Mouse (Mus musculus) embryonic stem cell, embryonic (primary cell): ENCODE measurements at regions not wholly inside any gene's neighbourhood (a gene's known extent, or its start where the extent isn't known, plus 50 kb on each side); places are given as distances from the start of the nearest gene placed in this dataset.

ENCODE experiments used
- CTCF ChIA-PET, 4 experiments: fragments of 300-600 bp in 2 of 4; fragments of 350-600 bp in 2 of 4; sonication (Branson Sonifier 250); formaldehyde crosslinking; loops; one replicate each; lab custom pipeline; 2022; ENCODE audit warnings: inconsistent platforms in 2 of 4; lab: Charles Lee
- POLR2A ChIA-PET, 4 experiments: fragments of 300-600 bp in 2 of 4; fragments of 350-600 bp in 2 of 4; sonication (Branson Sonifier 250); formaldehyde crosslinking; loops; one replicate each; lab custom pipeline; 2022; ENCODE audit warnings: antibody characterized with exemption in 4 of 4, inconsistent platforms in 1 of 4; lab: Charles Lee

DNA sequence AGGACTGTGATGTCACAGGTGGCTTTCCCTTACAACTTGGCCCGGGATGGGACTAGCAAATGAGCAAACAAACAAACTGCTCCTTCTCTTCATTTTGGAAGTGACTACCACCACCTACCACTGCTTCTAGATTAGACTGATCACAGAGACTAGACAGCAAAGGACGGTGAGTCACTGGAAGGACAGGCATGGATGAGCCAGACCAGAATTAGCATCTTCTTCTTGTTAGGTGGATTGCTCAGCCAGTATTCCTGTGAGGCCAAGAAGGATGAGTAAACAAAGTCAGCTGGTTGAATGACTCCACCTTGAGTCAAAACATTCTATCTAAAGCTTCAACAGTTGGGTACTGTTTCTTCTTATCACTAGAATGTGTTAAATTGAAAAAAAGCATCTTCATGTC is 385.1 kb upstream of the Mon1b start:
- CTCF ChIA-PET, result no interaction called here
- POLR2A ChIA-PET, result interaction anchor here in 1 of 4 experiments (1.1 kb wide), 1 partner anchor 16 kb away, joined by 3 read pairs; no protein-coding TSS in a partner anchor

DNA sequence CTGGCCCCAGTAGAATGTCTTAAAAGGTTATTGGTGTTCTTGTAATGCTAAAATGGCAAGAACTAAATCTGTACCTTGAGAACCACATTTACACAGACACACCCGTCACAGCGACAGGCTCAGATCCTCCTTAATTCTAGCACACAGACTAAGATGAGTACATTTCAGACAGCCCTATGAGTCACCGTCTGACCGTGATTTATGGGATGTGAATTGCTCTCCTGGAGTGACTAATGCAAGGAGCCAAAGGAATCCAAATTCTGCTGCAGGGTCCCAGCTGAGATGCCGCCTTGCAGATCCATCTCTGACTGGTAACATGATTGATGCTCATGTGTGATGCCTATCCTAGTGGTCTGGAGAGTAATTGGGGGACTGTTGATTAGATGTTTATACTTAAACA is 381.3 kb upstream of the Mon1b start:
- POLR2A ChIA-PET, result no interaction called here

DNA sequence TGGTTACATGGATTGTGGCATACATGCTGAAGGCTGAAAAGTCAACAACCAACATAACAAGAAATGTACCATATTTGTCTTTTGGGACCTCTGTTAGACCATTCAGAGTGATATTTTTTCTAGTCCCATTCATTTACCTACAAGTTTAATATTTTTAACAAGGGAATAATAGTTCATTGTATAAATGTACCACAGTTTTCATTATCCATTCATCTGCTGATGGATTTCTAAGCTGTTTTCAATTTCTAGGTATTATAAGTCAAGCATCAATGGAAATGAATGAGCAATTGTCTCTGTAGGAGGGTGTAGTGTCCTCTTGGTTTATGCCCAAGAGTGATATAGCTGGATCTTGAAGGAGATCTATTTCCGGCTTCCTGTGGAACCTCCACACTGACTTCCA is 375.9 kb upstream of the Mon1b start:
- ChIA-PET POLR2A (no interaction called here), CTCF (no interaction called here)

More for the DNA sequence above, 381.3 kb upstream of the Mon1b start:
- CTCF ChIA-PET, result no interaction called here

DNA sequence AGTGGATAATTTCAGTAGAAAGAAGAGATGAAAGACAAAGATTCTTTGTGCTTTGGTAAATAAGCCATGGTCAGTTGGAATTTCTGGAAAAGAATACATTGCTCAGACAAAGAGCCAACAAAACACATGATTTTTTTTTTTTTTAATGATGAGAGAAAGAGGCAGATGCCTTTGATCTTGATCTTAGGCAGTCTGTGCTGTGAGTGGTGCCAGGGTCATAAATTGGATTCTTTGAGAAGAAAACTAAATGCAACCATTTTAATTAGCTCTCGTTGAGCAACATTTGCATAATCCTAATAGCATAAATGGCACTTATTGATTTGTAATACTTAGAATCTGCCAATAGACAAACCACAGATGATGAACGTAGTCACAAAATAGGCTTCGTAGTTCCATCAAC is 372.1 kb upstream of the Mon1b start:
- CTCF ChIA-PET, result no interaction called here

DNA sequence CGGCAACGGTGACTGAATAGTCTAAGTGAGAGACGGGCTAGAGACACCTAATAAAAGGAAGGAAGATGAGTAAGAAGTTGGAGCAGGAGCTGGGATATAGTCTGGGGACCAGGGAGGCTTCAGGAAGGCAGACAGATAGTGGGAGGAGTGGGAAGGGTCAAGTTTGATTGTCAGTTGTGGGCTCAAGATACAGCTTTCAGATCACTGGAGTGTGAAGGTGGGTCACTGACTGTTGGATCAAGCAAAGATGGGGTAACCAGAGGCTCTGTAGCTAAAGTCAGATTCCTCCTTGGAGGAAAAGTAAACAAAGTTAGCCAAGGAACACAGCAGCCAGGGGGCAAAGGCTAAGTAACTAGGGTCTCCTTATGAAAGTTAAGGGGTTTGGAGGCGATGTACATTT is 364.1 kb upstream of the Mon1b start:
- ChIA-PET POLR2A (no interaction called here), CTCF (no interaction called here)

More for the DNA sequence above, 372.1 kb upstream of the Mon1b start:
- POLR2A ChIA-PET, result interaction anchor here in 1 of 4 experiments (0.6 kb wide), 1 partner anchor 497 kb away, joined by 3 read pairs; no protein-coding TSS in a partner anchor

DNA sequence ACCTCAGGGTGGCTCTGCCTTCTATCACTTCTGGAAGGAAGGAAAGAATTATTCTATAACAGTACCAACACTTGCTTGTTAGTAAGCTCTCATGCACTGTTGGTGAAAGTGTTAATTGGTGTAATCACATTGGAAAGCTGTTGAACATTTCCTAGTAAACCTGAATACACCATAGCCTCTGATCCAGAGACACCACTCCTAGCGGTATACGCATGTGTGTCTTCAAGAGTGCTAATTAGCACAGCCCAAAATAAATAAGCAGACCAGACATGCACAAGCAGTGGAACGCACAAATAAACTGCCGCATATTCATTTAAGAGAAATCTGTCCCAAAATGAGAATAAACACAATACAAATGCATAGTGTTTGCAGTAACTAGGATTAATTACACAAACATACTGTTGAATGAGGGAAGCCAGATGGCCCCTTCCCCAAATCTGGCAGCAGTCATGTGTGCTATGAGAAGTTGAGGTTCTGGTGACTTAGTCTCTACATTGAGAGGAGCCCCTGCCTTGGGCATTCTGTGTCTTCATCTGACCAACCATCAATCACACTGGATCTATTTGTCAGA is 335.0 kb upstream of the Mon1b start:
- POLR2A ChIA-PET, result no interaction called here
- CTCF ChIA-PET, result no interaction called here

DNA sequence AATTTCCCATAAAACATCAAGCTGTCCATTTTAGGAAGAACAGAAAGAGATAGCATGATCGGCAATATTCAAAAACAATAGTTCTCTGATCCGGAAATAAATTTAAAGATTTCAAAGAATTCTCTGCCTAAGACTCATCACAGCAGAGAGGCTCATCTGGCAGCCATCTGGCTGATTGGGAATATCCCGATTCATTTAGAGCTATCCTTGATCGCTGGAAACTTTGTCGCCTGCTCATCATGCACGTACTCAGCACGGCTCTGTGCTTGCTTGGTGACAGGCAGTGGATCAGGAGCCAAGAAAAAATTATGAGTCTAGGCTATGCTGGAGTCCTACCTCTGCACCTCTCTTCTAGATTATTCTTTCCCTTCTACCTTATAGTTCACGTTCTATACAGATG is 332.0 kb upstream of the Mon1b start:
- POLR2A ChIA-PET, result no interaction called here
- CTCF ChIA-PET, result no interaction called here

DNA sequence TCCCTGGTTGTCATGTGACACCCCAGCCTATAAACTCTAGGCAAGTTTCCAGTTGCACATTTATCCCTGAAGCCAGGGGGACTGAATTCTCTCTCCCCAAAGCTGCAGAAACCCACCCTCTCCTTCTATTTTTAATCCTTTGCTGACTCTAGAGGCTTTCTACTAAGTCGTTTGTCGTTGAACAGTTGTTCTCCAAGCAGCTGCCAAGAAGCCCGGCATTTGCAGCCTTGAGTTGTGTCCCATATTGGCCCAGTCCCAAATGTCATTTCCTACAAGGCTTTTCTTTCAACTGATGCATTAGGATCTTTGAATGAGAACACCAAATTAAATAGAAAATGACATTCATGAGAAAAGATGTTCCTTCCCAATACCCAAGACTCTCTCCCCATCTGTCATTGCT is 318.2 kb upstream of the Mon1b start:
- ChIA-PET CTCF (no interaction called here), POLR2A (no interaction called here)

DNA sequence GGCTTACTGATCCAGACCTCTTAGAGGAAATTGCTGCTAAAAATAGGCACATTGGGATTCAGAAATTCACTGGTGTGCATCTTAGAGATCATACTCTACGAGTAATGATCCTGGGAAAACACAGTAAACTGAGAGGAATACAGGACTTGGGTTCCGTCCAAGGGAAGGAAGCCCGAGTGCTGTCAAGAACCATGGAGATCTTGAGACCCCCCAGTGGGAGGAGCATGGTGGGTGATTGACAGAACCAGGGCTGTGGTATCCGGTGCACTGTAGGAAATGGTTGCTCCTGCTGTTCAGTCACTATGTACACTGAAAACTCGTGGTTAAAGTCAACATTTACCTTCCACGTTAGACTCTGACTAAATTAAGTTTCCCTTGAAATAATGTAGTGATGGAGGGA is 303.8 kb upstream of the Mon1b start:
- ChIA-PET CTCF (no interaction called here), POLR2A (no interaction called here)

DNA sequence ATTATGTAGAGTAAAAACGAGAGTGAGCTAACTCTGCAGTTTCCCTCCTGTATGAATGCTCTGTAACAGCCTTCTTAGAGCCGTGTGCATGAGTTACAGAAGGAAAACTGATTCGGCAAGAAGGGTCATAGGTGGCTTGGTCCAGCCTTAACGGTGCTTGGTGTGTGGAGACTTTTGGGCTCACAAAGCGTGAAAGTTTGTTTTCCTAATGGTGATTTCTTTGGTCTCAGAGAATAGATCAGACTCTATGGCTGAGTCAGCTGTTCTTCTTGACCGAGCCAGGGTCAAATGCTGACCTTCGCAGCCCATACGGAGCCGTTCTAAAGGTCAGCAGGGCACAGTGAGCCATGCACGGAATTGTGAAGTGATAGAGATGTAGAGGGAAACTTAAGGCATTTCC is 294.1 kb upstream of the Mon1b start:
- CTCF ChIA-PET, result interaction anchor here in 1 of 4 experiments (0.7 kb wide), 1 partner anchor 219 kb away, joined by 8 read pairs; no protein-coding TSS in a partner anchor
- POLR2A ChIA-PET, result interaction anchor here in 2 of 4 experiments (0.6 to 0.7 kb wide), 2 partner anchors 236 to 252 kb away, joined by 3 to 5 read pairs; no protein-coding TSS in a partner anchor

DNA sequence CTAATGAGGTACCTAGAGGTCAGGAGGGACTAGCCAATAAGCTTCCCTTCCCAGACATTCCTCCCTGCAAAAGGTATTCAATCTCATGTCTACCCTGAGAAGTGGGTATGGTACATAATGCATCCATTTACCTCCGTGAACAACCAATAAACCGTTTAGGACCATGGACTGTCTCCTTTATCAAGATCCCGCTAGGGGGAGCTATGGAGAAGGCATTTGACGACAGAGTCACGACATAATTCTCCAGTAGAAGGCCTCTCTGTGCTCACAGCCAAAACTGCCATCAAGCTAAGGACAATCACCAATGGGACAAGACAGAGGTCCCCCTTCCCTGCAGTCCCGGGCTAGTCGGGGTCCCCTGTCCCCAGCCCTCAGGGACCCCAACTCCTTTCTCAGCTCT is 273.5 kb upstream of the Mon1b start:
- CTCF ChIA-PET, result interaction anchor here in 2 of 4 experiments (0.8 to 1.5 kb wide), 6 partner anchors 8 to 790 kb away, joined by 3 to 7 read pairs (median 3); no protein-coding TSS in a partner anchor

DNA sequence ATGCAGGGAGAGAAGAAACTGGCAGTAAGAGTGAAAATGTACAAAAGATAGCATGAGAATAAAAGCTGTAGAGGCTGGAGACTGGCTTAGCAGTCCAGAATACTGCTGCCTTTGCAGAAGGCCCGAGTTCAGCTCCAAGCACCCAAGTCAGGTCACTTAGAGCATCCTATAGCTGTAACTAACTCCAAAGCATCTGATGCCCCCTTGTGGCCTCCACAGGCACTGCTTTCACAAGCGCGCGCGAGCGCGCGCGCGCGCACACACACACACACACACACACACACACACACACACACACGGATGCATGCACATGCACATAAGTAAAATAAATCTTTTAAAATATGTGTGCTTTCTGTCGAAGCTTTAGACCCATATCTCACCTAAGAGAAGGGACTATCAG is 271.2 kb upstream of the Mon1b start:
- POLR2A ChIA-PET, result no interaction called here
- CTCF ChIA-PET, result interaction anchor here in 3 of 4 experiments (0.6 to 1.6 kb wide), 9 partner anchors 10 to 576 kb away, joined by 3 to 14 read pairs (median 4); no protein-coding TSS in a partner anchor

More for the DNA sequence above, 273.5 kb upstream of the Mon1b start:
- POLR2A ChIA-PET, result no interaction called here

DNA sequence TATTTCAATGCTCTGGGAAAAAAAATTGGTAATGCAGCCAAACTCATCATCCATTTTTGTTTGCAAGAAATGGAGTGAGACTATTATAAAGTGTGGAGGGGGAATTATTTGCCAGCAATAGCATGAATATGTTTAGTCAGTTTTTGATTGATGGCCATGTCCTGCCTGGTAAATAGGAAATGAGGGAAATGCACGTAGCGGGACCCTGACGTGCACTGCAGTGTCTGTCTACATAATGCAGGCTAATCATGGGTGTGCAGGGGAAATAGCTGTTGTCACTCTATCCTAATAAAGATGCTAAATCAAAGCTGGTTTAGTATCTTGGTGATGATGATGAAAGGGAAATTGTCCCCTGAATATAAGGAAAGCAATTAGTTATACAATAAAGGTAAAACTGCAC is 251.9 kb upstream of the Mon1b start:
- ChIA-PET POLR2A (no interaction called here), CTCF (interaction anchor here in 1 of 4 experiments (0.6 kb wide), 1 partner anchor 838 kb away, joined by 3 read pairs; no protein-coding TSS in a partner anchor)

DNA sequence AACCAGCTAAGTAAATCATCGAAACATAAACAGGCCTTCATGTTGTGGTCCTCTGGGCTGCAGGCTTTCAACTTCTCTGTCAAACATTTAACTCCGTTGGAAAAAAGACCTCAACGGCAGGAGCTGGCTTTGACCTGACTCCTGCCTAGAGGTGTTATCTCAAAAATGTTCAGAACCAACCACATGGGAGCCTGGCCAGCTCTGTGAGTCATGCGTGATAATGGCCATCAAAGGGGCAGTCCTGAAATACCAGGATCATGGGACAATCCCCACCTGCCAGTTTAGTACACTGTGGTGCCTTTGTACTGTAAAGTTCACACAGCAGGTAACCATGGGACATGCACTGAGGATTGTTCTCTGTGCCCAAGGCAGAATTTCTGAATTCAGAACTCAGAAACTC is 251.4 kb upstream of the Mon1b start:
- ChIA-PET CTCF (interaction anchor here in 1 of 4 experiments (0.6 kb wide), 1 partner anchor 838 kb away, joined by 3 read pairs; no protein-coding TSS in a partner anchor), POLR2A (no interaction called here)

DNA sequence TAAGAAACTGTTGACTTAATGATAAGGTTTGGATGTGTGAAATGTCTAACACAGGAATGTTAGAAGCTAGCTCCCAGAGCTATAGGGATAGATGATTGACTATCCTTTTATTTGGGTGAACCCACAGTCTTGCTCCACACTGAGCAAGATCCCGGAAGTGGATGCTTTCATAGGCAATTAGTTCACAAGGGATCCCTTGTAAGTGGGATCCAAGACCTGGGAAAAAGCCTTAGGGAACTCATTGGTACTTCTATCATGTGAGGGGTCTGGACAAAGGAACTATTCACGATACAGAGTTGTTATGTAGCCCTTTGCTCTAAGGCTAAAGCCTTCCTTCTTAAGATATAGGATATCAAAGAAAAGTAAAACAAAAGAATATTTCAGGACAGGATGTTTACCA is 245.9 kb upstream of the Mon1b start:
- CTCF ChIA-PET, result no interaction called here

DNA sequence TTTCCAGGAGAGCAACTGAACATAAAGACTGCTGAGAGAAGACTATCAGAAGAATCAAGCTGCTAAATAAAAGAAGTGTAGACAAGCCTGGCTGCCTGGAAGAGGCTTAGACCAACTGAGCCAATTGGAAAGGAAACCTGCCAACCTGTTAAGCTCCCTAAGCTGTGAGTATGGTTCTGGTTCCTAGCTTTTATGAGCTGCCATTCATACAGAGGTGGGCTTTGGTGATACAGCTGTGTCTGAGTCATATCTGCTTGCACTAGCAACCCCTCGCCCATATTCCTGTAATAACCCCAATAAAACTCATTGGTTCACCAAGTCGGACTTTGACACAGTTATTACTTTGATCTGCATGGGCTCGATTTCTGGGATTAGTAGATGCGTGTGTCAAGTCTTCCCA is 245.3 kb upstream of the Mon1b start:
- ChIA-PET POLR2A (no interaction called here), CTCF (no interaction called here)

More for the DNA sequence above, 245.9 kb upstream of the Mon1b start:
- POLR2A ChIA-PET, result no interaction called here

DNA sequence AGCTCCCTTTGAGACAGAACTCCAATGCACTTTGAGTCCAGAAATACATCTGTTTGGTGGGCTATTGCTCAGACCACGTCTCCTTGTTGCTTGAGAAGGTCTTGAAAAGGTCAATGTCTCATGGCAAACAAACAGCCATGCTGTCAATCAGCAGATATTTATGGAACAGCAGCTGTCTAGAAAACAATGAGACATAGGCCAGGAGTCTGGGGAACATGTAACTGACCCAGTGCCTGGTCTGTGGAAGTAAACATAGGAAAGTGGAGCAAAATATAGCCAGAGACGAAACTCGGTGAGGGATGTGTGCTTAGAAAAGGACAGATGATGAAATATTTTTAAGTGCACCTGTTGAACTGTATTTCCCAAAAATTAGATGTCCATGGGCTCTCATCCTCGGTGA is 241.1 kb upstream of the Mon1b start:
- ChIA-PET CTCF (no interaction called here), POLR2A (no interaction called here)

DNA sequence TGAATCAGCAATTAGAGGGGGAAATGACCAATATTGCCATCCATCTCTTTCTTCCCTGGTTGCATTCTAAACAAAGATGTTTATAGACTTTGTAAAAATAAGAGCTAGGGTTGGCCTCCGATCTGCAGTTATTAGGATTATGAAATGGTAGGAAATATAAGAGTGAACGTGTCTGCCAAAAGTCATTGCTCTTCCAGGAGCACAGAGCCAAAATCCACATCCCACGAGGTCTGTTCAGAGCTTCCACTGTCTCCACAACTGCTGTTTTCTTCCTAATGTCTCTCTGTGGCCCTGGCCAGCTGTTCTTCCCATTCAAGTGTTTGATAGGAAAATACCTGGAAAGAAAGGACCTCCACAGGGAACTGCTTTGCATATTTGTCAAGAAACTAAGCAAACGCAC is 230.2 kb upstream of the Mon1b start:
- ChIA-PET CTCF (interaction anchor here in 1 of 4 experiments (0.6 kb wide), 1 partner anchor 222 kb away, joined by 5 read pairs; no protein-coding TSS in a partner anchor), POLR2A (no interaction called here)

DNA sequence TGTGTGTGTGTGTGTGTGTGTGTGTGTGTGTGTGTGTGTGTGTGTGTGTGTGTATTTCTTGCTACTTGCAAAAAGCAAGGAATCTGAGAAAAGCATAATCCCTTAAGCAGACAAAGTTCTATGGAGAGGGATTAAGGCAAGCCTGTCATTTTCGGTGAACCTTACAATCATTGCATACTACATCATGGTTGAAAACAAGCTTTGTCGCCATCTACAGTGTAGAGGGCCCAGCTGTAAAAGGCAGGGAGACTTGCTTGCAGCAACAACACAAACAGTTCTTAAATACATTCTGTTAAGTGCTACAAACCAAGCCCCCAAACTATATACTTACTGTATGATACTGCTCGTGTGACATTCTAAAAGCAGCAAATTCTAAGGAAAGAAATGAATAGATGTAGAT is 216.0 kb upstream of the Mon1b start:
- POLR2A ChIA-PET, result interaction anchor here in 1 of 4 experiments (0.7 kb wide), 1 partner anchor 11 kb away, joined by 3 read pairs; no protein-coding TSS in a partner anchor
- CTCF ChIA-PET, result interaction anchor here in 1 of 4 experiments (0.6 kb wide), 1 partner anchor 281 kb away, joined by 4 read pairs; no protein-coding TSS in a partner anchor

DNA sequence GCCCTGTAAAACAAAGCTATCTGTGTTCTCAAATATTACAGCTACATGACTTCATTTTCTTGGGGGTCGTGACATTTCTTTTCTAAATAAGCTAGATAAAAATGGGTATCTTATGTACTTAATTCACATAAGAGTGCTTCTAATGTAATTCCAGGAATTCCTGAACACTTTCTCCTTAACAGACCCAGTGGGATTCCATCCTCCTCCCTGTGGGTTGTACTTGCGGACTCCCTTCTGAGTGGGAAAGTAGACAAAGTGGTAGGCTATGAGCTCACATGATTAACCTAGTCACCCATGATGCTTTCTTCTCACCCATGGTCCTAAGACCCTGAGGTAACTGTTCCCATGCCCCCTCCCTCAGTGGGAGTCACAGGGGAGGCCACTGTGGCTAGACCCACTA is 212.7 kb upstream of the Mon1b start:
- ChIA-PET CTCF (interaction anchor here in 1 of 4 experiments (0.6 kb wide), 1 partner anchor 1367 kb away, joined by 3 read pairs; no protein-coding TSS in a partner anchor), POLR2A (no interaction called here)

DNA sequence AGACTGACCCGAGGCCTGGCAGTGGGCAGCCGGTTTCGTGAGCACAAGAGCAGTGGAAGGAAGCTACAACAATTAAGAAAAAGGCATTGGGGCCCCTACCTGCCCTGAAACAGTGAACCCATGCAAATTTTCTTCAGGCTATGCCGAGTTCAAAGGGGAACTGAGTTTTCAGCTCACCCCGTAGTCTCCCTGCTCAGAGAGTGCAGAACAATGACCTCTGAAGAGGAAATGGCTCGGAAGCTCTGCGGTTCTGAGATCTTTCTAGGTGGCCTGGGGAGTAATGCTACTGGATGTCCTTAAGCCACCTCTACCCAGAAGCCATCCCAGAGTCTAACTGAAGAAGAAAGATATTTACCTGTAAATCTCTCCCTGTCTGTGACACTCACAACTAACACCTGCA is 196.3 kb upstream of the Mon1b start:
- CTCF ChIA-PET, result interaction anchor here in 1 of 4 experiments (0.6 kb wide), 1 partner anchor 37 kb away, joined by 10 read pairs; no protein-coding TSS in a partner anchor
- POLR2A ChIA-PET, result no interaction called here
